Mouse (Mus musculus) heart, adult 2 months (tissue): ENCODE data around the gene Fosl1. TPM values are rescaled to one million over a fixed set of nuclear protein-coding genes. Genes with fewer than 3 reads are reported as not detected.
A peak's percentile ranks its signal among the peaks of the same experiment; 100 is the strongest.
"Not testable (repeated sequence)": the region's sequence is repeated elsewhere in the genome, so short reads cannot be mapped to it uniquely, and the experiment has no call there.

ENCODE experiments used
- DNase-seq, 2 experiments: peaks; one replicate each; pipeline ENCODE4 v3.0.0; 2021
- H3K27ac ChIP-seq: fragments of 200-600 bp; 2 replicates; pipeline ENCODE4 v1.8.1; 2022
- H3K27me3 ChIP-seq: fragments of 200-500 bp; 2 replicates; pipeline ENCODE4 v1.6.1; 2012; ENCODE audit warnings: mild to moderate bottlenecking, low read length, inconsistent platforms, mixed read lengths; ENCODE audit not compliant: control insufficient read depth, insufficient read depth
- H3K36me3 ChIP-seq: fragments of 200-500 bp; 2 replicates; pipeline ENCODE4 v1.6.1; 2012; ENCODE audit warnings: low read length, inconsistent platforms; ENCODE audit not compliant: control insufficient read depth, insufficient read depth
- H3K4me1 ChIP-seq: fragments of 200-500 bp; 2 replicates; pipeline ENCODE4 v1.6.1; 2011; ENCODE audit warnings: low read length; ENCODE audit not compliant: control insufficient read depth, insufficient read depth
- H3K4me3 ChIP-seq: fragments of 200-600 bp; 2 replicates; pipeline ENCODE4 v1.8.1; 2022
- H3K79me2 ChIP-seq: fragments of 200-500 bp; replicated peaks from 2 replicates; pipeline ENCODE4 v1.6.1; 2012; ENCODE audit warnings: mild to moderate bottlenecking, inconsistent platforms, low read length, moderate library complexity, mixed read lengths; ENCODE audit not compliant: control insufficient read depth, insufficient read depth
- H3K9ac ChIP-seq: fragments of 200-500 bp; 2 replicates; pipeline ENCODE4 v1.6.1; 2012; ENCODE audit warnings: low read depth, mild to moderate bottlenecking, control low read depth, inconsistent platforms, low read length, mixed read lengths
- CTCF ChIP-seq: fragments of 200-600 bp; IDR thresholded peaks from 2 replicates; pipeline ENCODE4 v1.8.1; 2022; ENCODE audit warnings: antibody characterized with exemption, mild to moderate bottlenecking, moderate library complexity
- EP300 ChIP-seq: fragments of 200-500 bp; IDR thresholded peaks from 2 replicates; pipeline ENCODE4 v1.6.1; 2011; ENCODE audit warnings: low read depth, low read length, control low read depth; ENCODE audit not compliant: insufficient read depth
- POLR2A ChIP-seq: fragments of 200-500 bp; IDR thresholded peaks from 2 replicates; pipeline ENCODE4 v1.6.1; 2011; ENCODE audit warnings: mild to moderate bottlenecking, low read depth, low read length, control low read depth; ENCODE audit not compliant: insufficient read depth
- WGBS: fragments of 180-500 bp; shearing (Covaris S2); methylation state at CpG from one replicate; pipeline ENCODE4 v1.1.7; 2018; 5-methylcytosine and 5-hydroxymethylcytosine counted together
- intact Hi-C: fragments of 180-260 bp; cut with DNase I; formaldehyde crosslinking; loops from one replicate; pipeline ENCODE4 v1.15.1; 2025
- polyA plus RNA-seq: library from polyadenylated mRNA; depleted of rRNA; stranded (reverse); fragments of >200 nt; gene quantifications from 2 replicates; pipeline ENCODE4 v1.2.3, GENCODE M21; 2012
- total RNA-seq, 2 experiments: library from RNA; stranded (reverse); gene quantifications; 2 replicates each; pipeline ENCODE4 v1.2.3; 2021

The Fosl1 gene
- total and polyA plus RNA-seq, 3 experiments, result not detected

DNA sequence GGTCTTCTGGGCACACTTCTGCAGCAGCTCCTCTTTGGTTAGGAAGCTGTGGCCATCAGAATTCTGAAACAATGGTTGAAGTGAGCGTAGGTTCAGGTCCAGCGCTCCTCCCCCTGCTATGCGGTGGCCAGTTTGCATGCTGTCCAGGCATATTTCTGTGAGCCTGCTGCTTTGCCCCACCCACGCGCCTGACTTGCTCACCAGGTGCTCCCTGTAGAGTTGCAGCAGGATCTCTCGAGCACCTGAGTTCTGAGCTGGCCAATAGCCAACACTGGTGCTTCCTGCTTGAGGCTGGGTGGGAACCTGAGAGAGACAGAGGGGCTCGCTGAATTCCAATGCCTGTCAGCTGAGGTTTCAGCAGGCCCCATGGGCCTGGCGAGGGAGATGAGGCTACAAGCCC is 38.9 kb downstream of the Fosl1 start:
- no peak overlapping the region for H3K27ac ChIP-seq
- no peaks in the 10 kb centered on the region for H3K27me3 ChIP-seq
- WGBS, result 80% methylated on average over 8 of the region's 8 CpGs
- DNase-seq, result peak in 1 of 2 experiments; percentile 22
- H3K36me3 ChIP-seq, result no peaks in the 10 kb centered on the region
- no peak overlapping the region for H3K9ac ChIP-seq
- TF ChIP-seq CTCF (no peak), POLR2A (no peak), EP300 (no peak)
- no peak overlapping the region for H3K4me3 ChIP-seq
- H3K4me1 ChIP-seq, result peaks cover 2% of the 10 kb centered on the region; the same call in 1 of the 2 replicates
- intact Hi-C loops, result loop anchor here (2.0 kb wide), 3 partner anchors 25 to 119 kb away; partner anchors contain the start of genes Banf1, Eif1ad and Fibp
- no peaks in the 10 kb centered on the region for H3K79me2 ChIP-seq

- Histone ChIP-seq H3K27ac (no peak overlapping the region; the same call in 1 of the 2 replicates), H3K4me3 (no peak overlapping the region), H3K27me3 (no peaks in the 10 kb centered on the region), H3K4me1 (peaks cover 2% of the 10 kb centered on the region; the same call in 1 of the 2 replicates), H3K9ac (no peak overlapping the region), H3K36me3 (peaks cover under 1% of the 10 kb centered on the region; the same call in 1 of the 2 replicates), H3K79me2 (no peaks in the 10 kb centered on the region)
- TF ChIP-seq POLR2A, result no peak
- no peak for TF ChIP-seq EP300
- no peak for TF ChIP-seq CTCF
- no peak for DNase-seq
- WGBS, result 67% methylated on average over 4 of the region's 4 CpGs
- intact Hi-C loops, result loop anchor here (1.0 to 2.0 kb wide), 4 partner anchors 13 to 120 kb away; partner anchors contain the start of genes Banf1, Efemp2, Eif1ad and Fibp
Measured at GRCm38 (mm10) chr19:5486771-5487170, 39.4 kb downstream of the Fosl1 start.

- peak within 1 kb of the TSS; percentile 66 for H3K9ac ChIP-seq
- H3K27ac ChIP-seq, result peak within 1 kb of the TSS; percentile 98
- H3K4me1 ChIP-seq, result peaks cover 2% of the 10 kb centered on the region; the same call in 1 of the 2 replicates
- no peaks in the 10 kb centered on the region for H3K27me3 ChIP-seq
- under 1% methylated on average over 39 of the region's 39 CpGs for WGBS
- DNase-seq, result peak; percentile 95 to 97
- TF ChIP-seq POLR2A (peak; percentile 92), EP300 (peak; percentile 68), CTCF (peak; percentile 71)
- intact Hi-C loops, result loop anchor here (1.0 to 2.0 kb wide), 6 partner anchors 15 to 121 kb away; partner anchors contain the start of genes AI837181, Banf1, Efemp2 and Eif1ad
- no peaks in the 10 kb centered on the region for H3K79me2 ChIP-seq
- H3K36me3 ChIP-seq, result peaks cover 10% of the 10 kb centered on the region
- peak within 1 kb of the TSS; percentile 62 for H3K4me3 ChIP-seq
Measured at GRCm38 (mm10) chr19:5487768-5488550, 40.6 kb downstream of the Fosl1 start, which contains the start of gene Mus81. TSS of gene Mus81 (minus strand) at chr19:5488402.

- Histone ChIP-seq H3K4me3 (peak overlapping the region; percentile 61), H3K4me1 (peaks cover 2% of the 10 kb centered on the region; the same call in 1 of the 2 replicates), H3K27ac (peak overlapping the region; percentile 98), H3K79me2 (0 out of 2 replicates have a peak, but pooled peaks cover 4% of the 10 kb centered on the region), H3K36me3 (peaks cover 12% of the 10 kb centered on the region), H3K27me3 (no peaks in the 10 kb centered on the region), H3K9ac (peak overlapping the region; percentile 66)
- intact Hi-C loops, result loop anchor here (1.0 to 2.0 kb wide), 2 partner anchors 64 to 100 kb away; partner anchors contain the start of genes AI837181 and Sart1
- DNase-seq, result peak; percentile 96 to 98
- TF ChIP-seq EP300 (no peak; the same call in 1 of the 2 replicates), POLR2A (peak; percentile 95)
- under 1% methylated on average over 26 of the region's 26 CpGs for WGBS
Measured at GRCm38 (mm10) chr19:5488878-5489571, 41.7 kb downstream of the Fosl1 start.

DNA sequence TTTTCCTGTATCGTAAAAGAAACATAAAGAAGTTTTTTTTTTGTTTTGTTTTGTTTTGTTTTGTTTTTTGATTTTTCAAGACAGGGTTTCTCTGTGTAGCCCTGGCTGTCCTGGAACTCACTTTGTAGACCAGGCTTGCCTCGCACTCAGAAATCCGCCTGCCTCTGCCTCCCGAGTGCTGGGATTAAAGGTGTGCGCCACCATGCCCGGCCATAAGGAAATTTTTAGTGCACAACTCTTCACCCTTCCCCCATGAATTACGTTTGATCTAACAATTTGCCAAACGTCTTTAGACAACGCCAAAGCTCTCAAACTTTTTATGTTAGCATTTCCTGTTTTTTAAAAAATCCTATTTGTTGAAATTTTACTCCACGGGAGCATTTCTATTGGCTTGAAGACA is 42.4 kb downstream of the Fosl1 start:
- peak overlapping the region; percentile 61 for H3K4me3 ChIP-seq
- peak overlapping the region; percentile 98 for H3K27ac ChIP-seq
- H3K79me2 ChIP-seq, H3K27me3 ChIP-seq, H3K4me1 ChIP-seq, H3K9ac ChIP-seq: not testable (repeated sequence)
- WGBS, result 27% methylated on average over 10 of the region's 10 CpGs
- H3K36me3 ChIP-seq, result peaks cover 14% of the 10 kb centered on the region
- DNase-seq, result peak in 1 of 2 experiments; percentile 21
- intact Hi-C loops, result loop anchor here (2.0 kb wide), 2 partner anchors 21 to 101 kb away; partner anchors contain the start of genes Sart1 and Snx32
